Mouse (Mus musculus) CH12.LX (cell line): ENCODE results near the gene Gpank1.

Experiments
- CTCF ChIP-seq, 2 experiments: IDR thresholded peaks in 1 of 2; conservative IDR thresholded peaks in 1 of 2; 2 replicates each; pipeline ENCODE4 v1.5.1; 2011 to 2012; ENCODE audit warnings: low read depth in 2 of 2, low read length in 2 of 2, improper control_type of control experiment in 1 of 2, inconsistent platforms in 1 of 2, mild to moderate bottlenecking in 1 of 2, moderate library complexity in 1 of 2
- ELF1 ChIP-seq: IDR thresholded peaks from 2 replicates; pipeline ENCODE4 v1.6.1; 2014; ENCODE audit warnings: low read depth, mild to moderate bottlenecking, inconsistent platforms, low read length, improper control_type of control experiment
- EP300 ChIP-seq: IDR thresholded peaks from 2 replicates; pipeline ENCODE4 v1.6.1; 2011; ENCODE audit warnings: low read length, improper control_type of control experiment
- HCFC1 ChIP-seq: IDR thresholded peaks from 2 replicates; pipeline ENCODE4 v1.6.1; 2012; ENCODE audit warnings: low read depth, mild to moderate bottlenecking, inconsistent platforms, low read length, improper control_type of control experiment
- USF1 ChIP-seq: IDR thresholded peaks from 2 replicates; pipeline ENCODE4 v1.6.1; 2014; ENCODE audit warnings: low read depth, mild to moderate bottlenecking, inconsistent platforms, low read length, improper control_type of control experiment
- USF2 ChIP-seq: conservative IDR thresholded peaks from 2 replicates; pipeline ENCODE4 v1.6.1; 2011; ENCODE audit warnings: low read depth, low read length, improper control_type of control experiment

GRCm38 (mm10) chr17:35121871-35122303 is 632 bp downstream of the Gpank1 start, which contains the start of gene Csnk2b:
- TF ChIP-seq USF2 = no peak
- TF ChIP-seq CTCF (conservative IDR thresholded peaks at IDR 0.05 in 1 of 2, IDR thresholded peaks at IDR 0.05 in 1 of 2; ENCODE audit: low read depth in 2 of 2, low read length in 2 of 2) = peak in 1 of 2 experiments; percentile 43; a peak in 2 of 4 replicates
- no peak for TF ChIP-seq HCFC1
- TF ChIP-seq EP300 = no peak
- TF ChIP-seq ELF1 = no peak
- TF ChIP-seq USF1 = no peak
